Mouse (Mus musculus) stomach, postnatal 0 days (tissue): Measurements from ENCODE around the gene Arhgef28.

Experiments
- CTCF ChIP-seq: IDR thresholded peaks from 2 replicates; pipeline ENCODE4 v1.5.1; 2016; ENCODE audit warnings: antibody characterized with exemption, low read depth, mild to moderate bottlenecking, moderate library complexity
- EP300 ChIP-seq: optimal IDR thresholded peaks from 2 replicates; pipeline ENCODE3; 2016; ENCODE audit warnings: antibody characterized with exemption

GRCm38 (mm10) chr13:98000841-98001240 lies 205.4 kb downstream of the Arhgef28 start:
- TF ChIP-seq CTCF (no peak), EP300 (no peak)
